Mouse (Mus musculus): ENCODE results near the gene Lpgat1.

- no peak for TF ChIP-seq POLR2AphosphoS2 (IDR thresholded peaks at IDR 0.05; ENCODE audit: insufficient read length, low read depth)
- no peak for TF ChIP-seq TCF12 (IDR thresholded peaks at IDR 0.05; ENCODE audit: insufficient read depth, poor library complexity, severe bottlenecking)
- TF ChIP-seq POLR2A (IDR thresholded peaks at IDR 0.05; ENCODE audit: insufficient read length, low read depth) = no peak
- TF ChIP-seq MYOG (IDR thresholded peaks at IDR 0.05; ENCODE audit: control insufficient read depth in 1 of 3, insufficient read depth in 1 of 3, insufficient read length in 2 of 3, low read depth in 2 of 3) = no peak
Observed at GRCm38 (mm10) chr1:191720419-191720818, 2.8 kb downstream of the Lpgat1 start.
